Mouse (Mus musculus) G1E (cell line): ENCODE data around the gene Med4. TPM values are rescaled to one million over a fixed set of nuclear protein-coding genes. Genes with fewer than 3 reads are reported as not detected.

Experiments used
- ATAC-seq: 2 replicates; pipeline ENCODE4 v1.8.0; 2016; ENCODE audit warnings: mild to moderate bottlenecking; ENCODE audit not compliant: insufficient number of reproducible peaks, poor library complexity, low FRiP score, severe bottlenecking; ENCODE audit errors: extremely low read depth
- DNase-seq: peaks from one replicate; pipeline ENCODE4 v3.0.0; 2012; ENCODE audit warnings: low spot score
- H3K27me3 ChIP-seq: 2 replicates; pipeline ENCODE4 v1.6.1; 2012; ENCODE audit warnings: mild to moderate bottlenecking, low read length, inconsistent platforms; ENCODE audit not compliant: insufficient read depth
- H3K36me3 ChIP-seq: replicated peaks from 2 replicates; pipeline ENCODE3; 2012; ENCODE audit warnings: mild to moderate bottlenecking, inconsistent platforms
- H3K4me1 ChIP-seq: 2 replicates; pipeline ENCODE4 v1.6.1; 2012; ENCODE audit warnings: low read depth, low read length, inconsistent platforms, mixed read lengths; ENCODE audit not compliant: insufficient read depth
- H3K4me3 ChIP-seq: 2 replicates; pipeline ENCODE4 v1.5.1; 2012; ENCODE audit warnings: low read depth, mild to moderate bottlenecking, inconsistent platforms, low read length, moderate library complexity, mixed read lengths
- H3K9me3 ChIP-seq: replicated peaks from 2 replicates; pipeline ENCODE4 v1.6.1; 2012; ENCODE audit warnings: inconsistent platforms
- CTCF ChIP-seq: IDR thresholded peaks from 2 replicates; pipeline ENCODE4 v1.5.1; 2012; ENCODE audit warnings: low read depth, low read length, inconsistent platforms, mixed read lengths
- GATA1 ChIP-seq: IDR thresholded peaks from 2 replicates; pipeline ENCODE4 v1.6.1; 2012; ENCODE audit warnings: borderline replicate concordance, low read length, inconsistent platforms, mixed read lengths
- GATA2 ChIP-seq: IDR thresholded peaks from 2 replicates; pipeline ENCODE4 v1.6.1; 2012; ENCODE audit warnings: low read depth, low read length, inconsistent platforms, borderline replicate concordance
- POLR2AphosphoS5 ChIP-seq: IDR thresholded peaks from 2 replicates; pipeline ENCODE4 v1.6.1; 2012; ENCODE audit warnings: low read depth, low read length, inconsistent platforms; ENCODE audit not compliant: insufficient replicate concordance
- TAL1 ChIP-seq: conservative IDR thresholded peaks from 2 replicates; pipeline ENCODE4 v1.6.1; 2012; ENCODE audit warnings: low read depth, low read length, inconsistent platforms, mixed read lengths
- polyA plus RNA-seq: library from polyadenylated mRNA; stranded (reverse); fragments of >175 nt; gene quantifications from 2 replicates; pipeline ENCODE4 v1.2.3, GENCODE M21; 2012
- total RNA-seq, 2 experiments: library from RNA; stranded (forward) in 1 of 2; stranded (reverse) in 1 of 2; fragments of 200-1000 nt in 1 of 2; fragments of >200 nt in 1 of 2; fragmentation: Nextera tagmentation in 1 of 2; gene quantifications; 2 replicates each; pipeline ENCODE4 v1.2.3; 2014 to 2017

Gene Med4
- total RNA-seq (2014; fragmentation: Nextera tagmentation) (28.1 and 38.0 TPM in 2 replicates), total RNA-seq (2017) (68.4 and 75.0 TPM in 2 replicates), polyA plus RNA-seq (10.2 and 20.9 TPM in 2 replicates)

DNA sequence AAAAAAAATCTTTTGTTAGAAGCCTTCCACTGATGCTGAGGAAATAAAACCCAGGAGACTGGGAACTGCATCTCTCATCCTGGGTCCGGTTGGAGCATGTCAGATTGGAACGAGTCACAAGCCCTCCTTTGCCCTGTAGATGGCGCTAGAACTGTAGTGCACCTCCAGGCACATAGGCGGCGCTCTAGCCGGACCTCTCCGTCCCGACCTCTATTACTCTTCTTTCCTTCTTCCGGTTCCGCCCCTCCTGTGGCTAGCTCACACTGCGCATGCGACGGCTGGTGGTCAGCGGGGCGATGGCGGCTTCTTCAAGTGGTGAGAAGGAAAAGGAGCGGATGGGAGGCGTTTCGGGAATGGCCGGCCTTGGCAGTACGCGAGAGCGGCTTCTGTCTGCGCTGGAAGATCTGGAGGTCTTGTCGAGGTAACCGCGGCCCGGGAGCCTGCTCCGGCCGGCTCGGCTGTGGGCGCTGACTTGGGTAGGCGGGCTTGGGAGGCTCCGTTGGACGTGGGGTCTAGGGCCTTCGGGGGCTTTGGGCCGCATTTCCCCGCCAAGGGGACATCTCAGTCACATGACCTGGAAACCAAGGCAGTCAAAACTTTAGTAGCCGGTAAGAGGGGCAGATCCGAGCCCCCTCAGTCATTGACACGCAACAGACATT lies at the start of gene Med4:
Med4 (plus strand) TSS at position 261 of the 659 bp plus-strand sequence.
- H3K4me3 ChIP-seq = peak within 1 kb of the TSS; percentile 94
- H3K36me3 ChIP-seq = peaks cover 30% of the 10 kb centered on the region

GRCm38 (mm10) chr14:73460514-73461134 lies 49.2 kb upstream of the Med4 start:
- Histone ChIP-seq H3K9me3 (no peaks in the 10 kb centered on the region; the same call in none of the 2 replicates), H3K4me3 (no peak overlapping the region), H3K4me1 (peaks cover 6% of the 10 kb centered on the region; the same call in 1 of the 2 replicates), H3K36me3 (no peaks in the 10 kb centered on the region), H3K27me3 (peaks cover 29% of the 10 kb centered on the region)
- TF ChIP-seq CTCF (no peak), POLR2AphosphoS5 (no peak), GATA2 (no peak), TAL1 (no peak), GATA1 (no peak)
- no peak for ATAC-seq
- no peak for DNase-seq

More for the DNA sequence above, at the start of gene Med4:
- ATAC-seq (peak; percentile 75), DNase-seq (peak; percentile 83)
- peak; percentile 99 for TF ChIP-seq CTCF
- no peak for TF ChIP-seq POLR2AphosphoS5
- no peak for TF ChIP-seq GATA2
- TF ChIP-seq GATA1 = no peak
- no peak for TF ChIP-seq TAL1
- Histone ChIP-seq H3K9me3 (0 out of 2 replicates have a peak, but pooled peaks cover 3% of the 10 kb centered on the region), H3K27me3 (peaks cover 8% of the 10 kb centered on the region), H3K4me1 (peaks cover 48% of the 10 kb centered on the region)

- H3K4me3 ChIP-seq = no peak overlapping the region
Observed at GRCm38 (mm10) chr14:73462211-73462610, 47.6 kb upstream of the Med4 start.

DNA sequence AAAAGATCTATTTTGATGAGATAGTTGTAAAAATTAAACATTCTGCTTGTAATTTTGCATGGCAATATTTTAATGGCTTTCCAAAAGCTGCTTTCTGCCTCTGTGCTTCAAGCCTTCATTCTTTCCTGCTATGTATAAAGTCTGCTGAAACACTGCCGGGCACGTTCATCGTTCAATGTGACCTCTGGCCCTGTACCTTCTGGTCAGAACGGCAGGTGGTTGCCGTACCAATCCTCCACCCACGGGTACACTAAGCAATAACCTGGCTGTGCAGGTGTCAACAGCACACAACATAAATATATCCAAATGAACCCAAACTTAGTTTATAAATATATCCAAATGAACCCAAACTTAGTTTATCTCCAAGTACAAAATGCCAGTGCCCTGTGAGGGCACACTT lies 42.1 kb upstream of the Med4 start:
- Histone ChIP-seq H3K27me3 (peaks cover 14% of the 10 kb centered on the region; the same call in 1 of the 2 replicates), H3K36me3 (no peaks in the 10 kb centered on the region), H3K9me3 (no peaks in the 10 kb centered on the region; the same call in 1 of the 2 replicates), H3K4me3 (no peak overlapping the region), H3K4me1 (peaks cover 10% of the 10 kb centered on the region; the same call in 1 of the 2 replicates)
- DNase-seq (no peak), ATAC-seq (no peak)
- TF ChIP-seq GATA2 = no peak
- no peak for TF ChIP-seq POLR2AphosphoS5
- TF ChIP-seq GATA1 = no peak
- TF ChIP-seq CTCF = no peak
- TF ChIP-seq TAL1 = no peak

More at GRCm38 (mm10) chr14:73462211-73462610, 47.6 kb upstream of the Med4 start:
- Histone ChIP-seq H3K27me3 (peaks cover 24% of the 10 kb centered on the region), H3K4me1 (peaks cover 4% of the 10 kb centered on the region; the same call in 1 of the 2 replicates), H3K36me3 (no peaks in the 10 kb centered on the region), H3K9me3 (no peaks in the 10 kb centered on the region; the same call in none of the 2 replicates)
- TF ChIP-seq CTCF = no peak
- TF ChIP-seq GATA1 = no peak
- no peak for TF ChIP-seq POLR2AphosphoS5
- no peak for TF ChIP-seq GATA2
- TF ChIP-seq TAL1 = no peak
- no peak for DNase-seq
- no peak for ATAC-seq

GRCm38 (mm10) chr14:73469506-73469905 lies 40.3 kb upstream of the Med4 start:
- Histone ChIP-seq H3K4me3 (no peak overlapping the region), H3K27me3 (peaks cover 12% of the 10 kb centered on the region; the same call in 1 of the 2 replicates), H3K9me3 (no peaks in the 10 kb centered on the region; the same call in 1 of the 2 replicates), H3K4me1 (peaks cover 20% of the 10 kb centered on the region), H3K36me3 (no peaks in the 10 kb centered on the region)
- DNase-seq (no peak), ATAC-seq (no peak)
- TF ChIP-seq CTCF (no peak), GATA1 (no peak), TAL1 (no peak), GATA2 (no peak), POLR2AphosphoS5 (no peak)

GRCm38 (mm10) chr14:73470593-73470992 lies 39.2 kb upstream of the Med4 start:
- no peak for TF ChIP-seq TAL1
- H3K36me3 ChIP-seq = no peaks in the 10 kb centered on the region
- DNase-seq (no peak), ATAC-seq (no peak)
- peaks cover 8% of the 10 kb centered on the region; the same call in 1 of the 2 replicates for H3K27me3 ChIP-seq
- no peak overlapping the region for H3K4me3 ChIP-seq
- peaks cover 26% of the 10 kb centered on the region for H3K4me1 ChIP-seq
- H3K9me3 ChIP-seq = no peaks in the 10 kb centered on the region
